Mouse (Mus musculus): Measurements from ENCODE around the gene Fgg. TPM values are rescaled to one million over a fixed set of nuclear protein-coding genes. Genes with fewer than 3 reads are reported as not detected.

The Fgg gene
- polyA plus RNA-seq, 1 experiment = 0.65 TPM

DNA sequence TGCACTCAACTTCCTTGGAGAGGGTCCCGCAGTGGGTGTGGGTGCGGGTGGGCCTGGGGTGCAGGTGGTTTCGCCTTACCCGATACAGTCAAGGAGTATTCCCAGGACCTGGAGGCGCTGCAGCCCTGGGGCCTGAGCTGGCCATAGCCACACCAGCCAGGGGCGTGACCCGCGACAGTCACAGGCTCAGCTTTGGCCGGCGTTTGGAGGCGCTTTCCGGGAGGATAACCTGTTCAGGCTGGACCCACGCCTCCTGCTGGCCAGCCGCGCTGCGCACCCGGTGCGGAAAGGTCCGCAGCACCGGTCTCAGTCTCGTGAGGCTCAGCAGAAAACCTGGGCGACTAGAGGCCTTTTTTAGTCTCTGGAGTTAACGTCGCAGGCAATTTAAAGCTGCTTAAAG is 12.2 kb upstream of the Fgg start:
- WGBS = 7% methylated on average over 24 of the region's 24 CpGs
- DNase-seq = no peak
- TF ChIP-seq POLR2A (IDR thresholded peaks at IDR 0.05; ENCODE audit: control insufficient read depth, extremely low read depth, insufficient read depth, low read length, poor library complexity) (no peak), CTCF (IDR thresholded peaks at IDR 0.05; ENCODE audit: borderline replicate concordance, control insufficient read depth, extremely low read depth, insufficient read depth, low read length, poor library complexity) (no peak)
- Histone ChIP-seq H3K4me3 (ENCODE audit: control insufficient read depth, insufficient read depth, low read length) (no peak overlapping the region), H3K27ac (ENCODE audit: control insufficient read depth, insufficient read depth, low read length) (no peak overlapping the region), H3K36me3 (ENCODE audit: control insufficient read depth, insufficient read depth, low read length) (no peaks in the 10 kb centered on the region), H3K27me3 (ENCODE audit: control insufficient read depth, insufficient read depth, low read length) (no peaks in the 10 kb centered on the region), H3K4me1 (replicated peaks; ENCODE audit: control insufficient read depth, insufficient read depth, low read length) (no peaks in the 10 kb centered on the region)

- no peak overlapping the region for H3K27ac ChIP-seq (ENCODE audit: control insufficient read depth, insufficient read depth, low read length)
- WGBS = 88% methylated on average over 3 of the region's 3 CpGs
- no peaks in the 10 kb centered on the region for H3K4me1 ChIP-seq (replicated peaks; ENCODE audit: control insufficient read depth, insufficient read depth, low read length)
- H3K4me3 ChIP-seq (ENCODE audit: control insufficient read depth, insufficient read depth, low read length) = no peak overlapping the region
- H3K36me3 ChIP-seq (ENCODE audit: control insufficient read depth, insufficient read depth, low read length) = no peaks in the 10 kb centered on the region
- H3K27me3 ChIP-seq (ENCODE audit: control insufficient read depth, insufficient read depth, low read length) = no peaks in the 10 kb centered on the region
- TF ChIP-seq CTCF (IDR thresholded peaks at IDR 0.05; ENCODE audit: borderline replicate concordance, control insufficient read depth, extremely low read depth, insufficient read depth, low read length, poor library complexity) (no peak), POLR2A (IDR thresholded peaks at IDR 0.05; ENCODE audit: control insufficient read depth, extremely low read depth, insufficient read depth, low read length, poor library complexity) (no peak)
- DNase-seq = no peak
These were observed 10.9 kb upstream of the Fgg start for GRCm38 (mm10) chr3:82996656-82997055.

DNA sequence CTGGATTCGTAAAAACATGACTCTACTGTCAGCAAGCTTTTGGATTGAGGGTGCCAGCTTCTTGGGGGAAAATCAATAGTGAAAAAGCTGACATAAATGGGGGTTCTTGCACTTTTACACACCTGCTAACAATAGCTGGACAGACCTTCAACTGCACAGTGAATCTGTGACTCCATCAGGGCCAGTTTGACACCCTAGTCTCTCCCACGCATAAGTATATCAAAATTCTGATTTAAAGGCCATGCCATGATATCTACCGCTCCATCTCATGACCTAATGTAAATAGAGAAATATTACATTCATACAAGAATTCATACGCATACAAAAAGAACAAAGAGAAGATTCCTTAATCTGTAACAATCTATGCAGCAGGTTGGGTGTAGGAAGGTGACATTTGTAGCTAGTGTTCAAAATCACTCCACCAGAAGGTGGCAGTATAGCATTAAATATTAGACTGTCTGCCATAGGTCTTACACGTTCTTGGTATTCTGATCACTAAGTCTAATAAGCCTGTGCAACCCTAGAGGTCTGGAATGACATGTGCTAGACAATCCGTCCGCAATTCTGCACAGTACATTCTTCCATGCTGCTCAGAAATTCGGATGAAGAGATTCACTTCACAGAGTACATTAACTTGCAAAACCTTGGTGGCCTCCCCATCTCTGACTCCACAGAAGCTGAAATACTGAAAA is 8.6 kb upstream of the Fgg start:
- 35% methylated on average over 8 of the region's 8 CpGs for WGBS
- DNase-seq = peak; percentile 20
- Histone ChIP-seq H3K36me3 (ENCODE audit: control insufficient read depth, insufficient read depth, low read length) (no peaks in the 10 kb centered on the region), H3K27me3 (ENCODE audit: control insufficient read depth, insufficient read depth, low read length) (no peaks in the 10 kb centered on the region), H3K27ac (ENCODE audit: control insufficient read depth, insufficient read depth, low read length) (no peak overlapping the region), H3K4me3 (ENCODE audit: control insufficient read depth, insufficient read depth, low read length) (no peak overlapping the region), H3K4me1 (replicated peaks; ENCODE audit: control insufficient read depth, insufficient read depth, low read length) (no peaks in the 10 kb centered on the region)
- no peak for TF ChIP-seq CTCF (IDR thresholded peaks at IDR 0.05; ENCODE audit: borderline replicate concordance, control insufficient read depth, extremely low read depth, insufficient read depth, low read length, poor library complexity)
- no peak for TF ChIP-seq POLR2A (IDR thresholded peaks at IDR 0.05; ENCODE audit: control insufficient read depth, extremely low read depth, insufficient read depth, low read length, poor library complexity)

DNA sequence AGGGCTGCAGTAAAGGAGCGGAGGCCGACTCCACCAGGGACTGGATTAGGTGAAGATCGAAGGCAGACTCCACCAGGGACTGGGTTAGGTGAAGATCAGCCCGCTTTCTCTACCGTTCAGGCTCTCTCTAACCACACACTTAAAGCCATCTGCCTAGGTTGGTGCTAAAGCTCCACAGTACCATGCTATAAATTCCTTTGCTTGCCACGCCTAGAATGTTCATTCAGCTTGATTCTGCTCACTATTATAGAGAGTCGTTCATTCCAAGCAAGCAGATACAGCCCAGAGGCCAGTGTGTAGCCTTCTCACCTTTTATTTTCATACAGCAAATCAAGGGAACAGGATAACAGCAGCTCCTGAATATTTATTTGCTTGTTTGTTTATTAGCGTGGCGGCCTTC is 7.5 kb upstream of the Fgg start:
- no peak overlapping the region for H3K27ac ChIP-seq (ENCODE audit: control insufficient read depth, insufficient read depth, low read length)
- no peak overlapping the region for H3K4me3 ChIP-seq (ENCODE audit: control insufficient read depth, insufficient read depth, low read length)
- H3K4me1 ChIP-seq (replicated peaks; ENCODE audit: control insufficient read depth, insufficient read depth, low read length) = no peaks in the 10 kb centered on the region
- WGBS = 91% methylated on average over 9 of the region's 9 CpGs
- TF ChIP-seq CTCF (IDR thresholded peaks at IDR 0.05; ENCODE audit: borderline replicate concordance, control insufficient read depth, extremely low read depth, insufficient read depth, low read length, poor library complexity) (no peak), POLR2A (IDR thresholded peaks at IDR 0.05; ENCODE audit: control insufficient read depth, extremely low read depth, insufficient read depth, low read length, poor library complexity) (no peak)
- DNase-seq = no peak
- H3K27me3 ChIP-seq (ENCODE audit: control insufficient read depth, insufficient read depth, low read length) = no peaks in the 10 kb centered on the region
- no peaks in the 10 kb centered on the region for H3K36me3 ChIP-seq (ENCODE audit: control insufficient read depth, insufficient read depth, low read length)

GRCm38 (mm10) chr3:83002191-83002590 is 5.3 kb upstream of the Fgg start:
- H3K27ac ChIP-seq (ENCODE audit: control insufficient read depth, insufficient read depth, low read length) = no peak overlapping the region
- no peak overlapping the region for H3K4me3 ChIP-seq (ENCODE audit: control insufficient read depth, insufficient read depth, low read length)
- H3K27me3 ChIP-seq (ENCODE audit: control insufficient read depth, insufficient read depth, low read length) = no peaks in the 10 kb centered on the region
- DNase-seq = peak; percentile 13
- H3K36me3 ChIP-seq (ENCODE audit: control insufficient read depth, insufficient read depth, low read length) = no peaks in the 10 kb centered on the region
- TF ChIP-seq CTCF (IDR thresholded peaks at IDR 0.05; ENCODE audit: borderline replicate concordance, control insufficient read depth, extremely low read depth, insufficient read depth, low read length, poor library complexity) (no peak), POLR2A (IDR thresholded peaks at IDR 0.05; ENCODE audit: control insufficient read depth, extremely low read depth, insufficient read depth, low read length, poor library complexity) (no peak)
- H3K4me1 ChIP-seq (replicated peaks; ENCODE audit: control insufficient read depth, insufficient read depth, low read length) = no peaks in the 10 kb centered on the region
- 0% methylated on average over 2 of the region's 2 CpGs for WGBS

GRCm38 (mm10) chr3:83003068-83003467 is 4.5 kb upstream of the Fgg start:
- Histone ChIP-seq H3K4me1 (replicated peaks; ENCODE audit: control insufficient read depth, insufficient read depth, low read length) (no peaks in the 10 kb centered on the region), H3K36me3 (ENCODE audit: control insufficient read depth, insufficient read depth, low read length) (no peaks in the 10 kb centered on the region), H3K4me3 (ENCODE audit: control insufficient read depth, insufficient read depth, low read length) (no peak overlapping the region), H3K27ac (ENCODE audit: control insufficient read depth, insufficient read depth, low read length) (no peak overlapping the region), H3K27me3 (ENCODE audit: control insufficient read depth, insufficient read depth, low read length) (no peaks in the 10 kb centered on the region)
- no peak for TF ChIP-seq POLR2A (IDR thresholded peaks at IDR 0.05; ENCODE audit: control insufficient read depth, extremely low read depth, insufficient read depth, low read length, poor library complexity)
- no peak for TF ChIP-seq CTCF (IDR thresholded peaks at IDR 0.05; ENCODE audit: borderline replicate concordance, control insufficient read depth, extremely low read depth, insufficient read depth, low read length, poor library complexity)
- WGBS = 80% methylated on average over 8 of the region's 8 CpGs
- no peak for DNase-seq

DNA sequence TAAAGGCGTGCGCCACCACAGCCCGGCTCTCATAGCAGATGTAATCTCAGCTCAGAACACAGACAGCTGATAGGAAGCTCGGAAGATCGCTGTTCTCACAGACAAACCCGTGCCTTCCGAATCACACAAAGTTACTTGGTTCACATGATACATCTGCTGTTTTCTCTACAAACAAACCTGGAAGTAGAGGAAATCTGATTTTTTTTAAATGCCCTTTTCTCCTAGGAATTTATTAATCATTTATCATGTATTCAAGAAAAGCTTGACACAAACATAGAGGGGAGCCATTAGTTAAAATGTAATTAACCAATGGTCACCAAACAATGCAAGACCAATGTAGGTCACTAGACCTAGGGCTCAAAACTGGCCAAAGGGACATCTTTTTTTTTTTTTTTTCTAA is 2.7 kb upstream of the Fgg start:
- no peak for DNase-seq
- Histone ChIP-seq H3K27me3 (ENCODE audit: control insufficient read depth, insufficient read depth, low read length) (no peaks in the 10 kb centered on the region), H3K36me3 (ENCODE audit: control insufficient read depth, insufficient read depth, low read length) (no peaks in the 10 kb centered on the region), H3K4me3 (ENCODE audit: control insufficient read depth, insufficient read depth, low read length) (no peak overlapping the region), H3K27ac (ENCODE audit: control insufficient read depth, insufficient read depth, low read length) (no peak overlapping the region), H3K4me1 (replicated peaks; ENCODE audit: control insufficient read depth, insufficient read depth, low read length) (no peaks in the 10 kb centered on the region)
- TF ChIP-seq POLR2A (IDR thresholded peaks at IDR 0.05; ENCODE audit: control insufficient read depth, extremely low read depth, insufficient read depth, low read length, poor library complexity) (no peak), CTCF (IDR thresholded peaks at IDR 0.05; ENCODE audit: borderline replicate concordance, control insufficient read depth, extremely low read depth, insufficient read depth, low read length, poor library complexity) (no peak)
- WGBS = 94% methylated on average over 7 of the region's 7 CpGs
